Comparison of ENCODE assay signal across 29 mouse cellular contexts in the genomic region with DNA sequence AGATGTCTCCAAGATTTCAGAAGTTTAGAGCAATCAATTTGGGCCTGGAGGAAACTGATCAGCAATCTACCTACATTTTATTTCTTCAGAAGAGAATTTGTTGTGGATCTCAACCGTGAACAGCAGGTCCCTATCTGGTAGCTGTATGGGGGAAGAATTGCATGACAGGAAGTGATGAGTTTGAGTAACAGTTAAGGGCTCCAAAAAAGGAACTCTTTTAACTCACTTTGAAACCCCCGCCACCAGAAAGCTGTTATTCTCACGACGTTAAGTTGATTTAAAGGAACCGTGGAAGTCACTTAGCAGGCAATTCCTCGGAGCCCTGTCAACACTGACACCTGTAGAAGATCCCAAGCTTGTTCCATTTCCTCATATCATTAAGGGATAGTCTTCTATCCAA. TPM values are rescaled to one million over a fixed set of nuclear protein-coding genes. Genes with fewer than 3 reads are reported as not detected.
DNase-seq lines count a peak whose midpoint lies in the region; ATAC-seq and TF ChIP-seq lines count a peak whose summit lies in the region.
"Had no signal": no experiment of that assay in that cellular context is flagged by ENCODE, and none has a peak within 500 bp of the region (broad histone marks: within the 10 kb centered on the region; RNA-seq: fewer than 3 reads in every experiment).

No protein-coding gene starts in this region.

- H3K9ac ChIP-seq in MEL (ENCODE audit: control insufficient read depth, low read depth, low read length, poor library complexity, severe bottlenecking) = peak overlapping the region; percentile 42; the same call in 1 of the 2 replicates
- H3K9ac ChIP-seq: forebrain, postnatal 0 days; heart, embryonic 13.5 days; limb, embryonic 15.5 days; liver, embryonic 15.5 days; midbrain, embryonic 15.5 days; neural tube, embryonic 15.5 days had no signal

- no peaks in the 10 kb centered on the region for H3K27me3 ChIP-seq in MEL (ENCODE audit: control insufficient read depth in 1 of 2, insufficient read depth in 2 of 2, low read length in 2 of 2)
- H3K27me3 ChIP-seq: heart, embryonic 13.5 days; limb, embryonic 15.5 days; liver, embryonic 15.5 days; megakaryocyte, embryonic 14.5 days; midbrain, embryonic 15.5 days; neural tube, embryonic 15.5 days; Patski had no signal

- TF ChIP-seq RAD21 in MEL (IDR thresholded peaks at IDR 0.05; ENCODE audit: low read depth, low read length) = no peak

- ATAC-seq in megakaryocyte, adult 5-6 weeks (ENCODE audit: poor library complexity, severe bottlenecking) = peak; percentile 94
- ATAC-seq: activated CD4-positive, CD25-positive, alpha-beta regulatory T cell, adult 4 months; forebrain, postnatal 0 days; hindbrain, embryonic 16.5 days; intestine, embryonic 16.5 days; midbrain, embryonic 15.5 days; Patski had no signal

- H3K4me1 ChIP-seq in MEL (ENCODE audit: control insufficient read depth in 1 of 2, insufficient read depth in 2 of 2, low read length in 2 of 2) = peaks cover 8 to 12% of the 10 kb centered on the region in 2 experiments; a peak in 3 of 4 replicates
- H3K4me1 ChIP-seq: forebrain, embryonic 10.5 days; heart, embryonic 13.5 days; limb, embryonic 15.5 days; liver, embryonic 15.5 days; midbrain, embryonic 15.5 days; neural tube, embryonic 15.5 days had no signal

- H3K4me3 ChIP-seq in MEL (ENCODE audit: control insufficient read depth in 1 of 2, insufficient read depth in 1 of 2, low read depth in 2 of 2, low read length in 2 of 2) = peak overlapping the region; percentile 17 to 23; a peak in 2 of 4 replicates
- H3K4me3 ChIP-seq: forebrain, embryonic 10.5 days; gastrocnemius, adult 2 months; heart, embryonic 13.5 days; layer of hippocampus, adult 2 months; limb, embryonic 15.5 days; liver, embryonic 15.5 days; megakaryocyte, embryonic 14.5 days; midbrain, embryonic 15.5 days; myocyte; neural tube, embryonic 15.5 days had no signal

- peak; percentile 67 to 68; a peak in 3 of 4 replicates for TF ChIP-seq EP300 in MEL (IDR thresholded peaks at IDR 0.05; ENCODE audit: low read depth in 1 of 2, low read length in 2 of 2)

- no peaks in the 10 kb centered on the region for H3K79me2 ChIP-seq in MEL (ENCODE audit: control insufficient read depth, insufficient read depth, low read length, poor library complexity)

- peak overlapping the region; percentile 63 for H3K27ac ChIP-seq in MEL (ENCODE audit: control insufficient read depth, low read depth, low read length)
- H3K27ac ChIP-seq: forebrain, embryonic 10.5 days; gastrocnemius, adult 2 months; heart, embryonic 13.5 days; layer of hippocampus, adult 2 months; limb, embryonic 15.5 days; liver, embryonic 15.5 days; midbrain, embryonic 15.5 days; neural tube, embryonic 15.5 days had no signal

- TF ChIP-seq CTCF in MEL (IDR thresholded peaks at IDR 0.05 in 2 of 3, conservative IDR thresholded peaks at IDR 0.05 in 1 of 3; ENCODE audit: control insufficient read depth in 1 of 3, insufficient read depth in 1 of 3, low read depth in 2 of 3, low read length in 3 of 3, poor library complexity in 1 of 3, severe bottlenecking in 1 of 3) = no peak

- H3K9me3 ChIP-seq in MEL (replicated peaks; ENCODE audit: insufficient read depth, low read length) = no peaks in the 10 kb centered on the region
- H3K9me3 ChIP-seq: forebrain, embryonic 10.5 days; heart, embryonic 13.5 days; limb, embryonic 15.5 days; liver, embryonic 15.5 days; megakaryocyte, embryonic 14.5 days; midbrain, embryonic 15.5 days; neural tube, embryonic 15.5 days had no signal

- peak; percentile 22 for DNase-seq in CD4-positive helper T cell, adult 2 months (ENCODE audit: low read depth, low spot score)
- DNase-seq in MEL (ENCODE audit: low read depth, low spot score) = peak; percentile 78
- DNase-seq in thymus, postnatal 14 days = peak; percentile 65
- DNase-seq in frontal cortex, postnatal 25 days (ENCODE audit: low spot score in 2 of 2) = no peak
- no peak for DNase-seq in kidney, adult 8-10 months
- DNase-seq in kidney, adult 18-20 months = no peak
- DNase-seq: adrenal gland, postnatal 10 days; cerebellum, adult 11 months; cerebellum, postnatal 25 days; forebrain, postnatal 0 days; gastrocnemius, adult 2 months; heart, adult 11 months; kidney, postnatal 10 days; layer of hippocampus, postnatal 36 days; right cerebral cortex, postnatal 4 days had no signal

- TF ChIP-seq POLR2A in MEL (IDR thresholded peaks at IDR 0.05; ENCODE audit: control insufficient read depth in 1 of 2, insufficient read depth in 1 of 2, low read depth in 1 of 2, low read length in 2 of 2, poor library complexity in 1 of 2) = no peak

- H3K36me3 ChIP-seq in MEL (ENCODE audit: control insufficient read depth in 1 of 2, insufficient read depth in 2 of 2, low read length in 2 of 2) = peaks cover 0 to 11% of the 10 kb centered on the region in 2 experiments; a peak in 2 of 4 replicates
- H3K36me3 ChIP-seq: forebrain, embryonic 10.5 days; heart, embryonic 13.5 days; limb, embryonic 15.5 days; liver, embryonic 15.5 days; midbrain, embryonic 15.5 days; neural tube, embryonic 15.5 days had no signal

TF ChIP-seq in MEL, 35 proteins besides CTCF, POLR2A, EP300 and RAD21:
- TF ChIP-seq MXI1 (IDR thresholded peaks at IDR 0.05; ENCODE audit: low read depth, low read length) (no peak), MAX (IDR thresholded peaks at IDR 0.05; ENCODE audit: low read length) (peak; percentile 71), POLR2AphosphoS2 (IDR thresholded peaks at IDR 0.05; ENCODE audit: low read length) (no peak), MYB (IDR thresholded peaks at IDR 0.05; ENCODE audit: low read depth, low read length) (peak; percentile 63), ETS1 (IDR thresholded peaks at IDR 0.05; ENCODE audit: low read depth, low read length) (peak; percentile 55; the same call in 1 of the 2 replicates), TAL1 (IDR thresholded peaks at IDR 0.05; ENCODE audit: low read length) (no peak), RCOR1 (IDR thresholded peaks at IDR 0.05; ENCODE audit: low read depth, low read length) (0 out of 2 replicates have a peak, but pooled peaks have one; percentile 25), SIN3A (IDR thresholded peaks at IDR 0.05; ENCODE audit: low read length) (peak; percentile 69), TCF12 (IDR thresholded peaks at IDR 0.05; ENCODE audit: low read depth, low read length) (no peak), MYC (IDR thresholded peaks at IDR 0.05; ENCODE audit: low read depth, low read length) (0 out of 2 replicates have a peak, but pooled peaks have one; percentile 39), MAZ (IDR thresholded peaks at IDR 0.05; ENCODE audit: low read depth, low read length) (0 out of 2 replicates have a peak, but pooled peaks have one; percentile 28)

RNA-seq across cellular contexts. Expression of a gene that starts 9.8 kb away (rescaled TPM):
- 16.9 and 18.0 TPM in 2 replicates for total RNA-seq in MEL (2012; rRNA removed)
- 10 to 100 TPM in 1 of 2 experiments, not detected in 1; 26.8 TPM for polyA plus RNA-seq in MEL (2012; ENCODE audit: insufficient read depth in 1 of 2, insufficient read length in 2 of 2, low read depth in 1 of 2, low replicate concordance in 2 of 2, missing spikeins in 1 of 2)
- 29.7 and 34.2 TPM in 2 replicates for total RNA-seq in megakaryocyte, adult 5-6 weeks (2015)
- total RNA-seq in megakaryocyte, adult 5-6 weeks (2017) = 42.2 and 58.8 TPM in 2 replicates

Comparison
In these comparisons a context has a peak if more than half of its experiments do, and no peak if none do; other contexts are left out.
1. DNase-seq: peak in CD4-positive helper T cell, adult 2 months (single experiment), MEL (single experiment) and thymus, postnatal 14 days (single experiment); none in frontal cortex, postnatal 25 days (0 of 2), kidney, adult 8-10 months (0 of 2) and kidney, adult 18-20 months (single experiment).